Mouse (Mus musculus) naive thymus-derived CD4-positive, alpha-beta T cell, adult 2 months (primary cell): Measurements from ENCODE around the gene Tex19.1.
"Not testable (repeated sequence)": the region's sequence is repeated elsewhere in the genome, so short reads cannot be mapped to it uniquely, and the experiment has no call there.

Experiments used
- DNase-seq: peaks from one replicate; pipeline ENCODE4 v3.0.0-alpha.2; 2011; ENCODE audit warnings: low read depth

Tex19.1 gene

DNA sequence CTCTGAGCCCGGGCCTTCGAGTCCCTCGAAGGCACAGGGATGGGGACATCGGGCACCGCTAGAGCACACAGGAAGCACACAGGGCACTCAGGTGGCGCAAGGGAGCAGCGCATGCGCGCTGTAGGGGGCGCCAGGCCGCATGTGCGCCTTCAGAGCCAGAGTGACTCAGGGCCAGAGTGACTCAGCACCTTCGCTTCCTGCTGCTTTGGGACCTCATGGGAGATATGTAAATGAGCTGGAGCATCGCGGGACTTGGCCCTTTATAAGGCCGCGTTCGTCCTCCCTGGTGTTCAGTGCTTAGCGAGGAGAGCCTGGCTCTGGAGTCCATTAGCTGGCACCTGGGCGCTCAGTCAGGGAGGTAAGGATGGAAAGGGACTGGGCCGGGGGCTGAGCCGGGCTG, at the start of gene Tex19.1:
Gene Tex19.1 (plus strand): TSS at position 279 of the 400 bp plus-strand sequence.
- no peak for DNase-seq

DNA sequence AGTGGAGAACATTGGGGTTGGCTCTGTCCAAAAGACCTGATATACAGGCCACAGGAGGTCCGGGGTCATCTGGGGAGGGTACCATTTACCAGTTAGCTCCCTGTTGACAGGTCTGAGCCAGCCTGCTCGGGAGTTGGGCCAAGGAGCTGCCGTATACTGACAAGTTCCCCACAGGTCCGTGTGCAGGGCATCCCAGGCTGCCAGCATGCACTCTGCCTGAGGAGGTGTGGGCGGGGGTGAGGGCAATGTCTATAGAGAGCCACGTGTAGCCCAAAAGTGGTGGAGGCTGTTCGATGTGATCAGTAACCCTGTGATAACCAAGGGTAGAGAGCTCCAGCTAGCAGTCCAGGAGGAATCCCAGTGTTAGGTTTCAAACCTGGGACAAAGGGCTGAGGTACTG, 46.2 kb upstream of the Tex19.1 start:
- DNase-seq, result no peak

DNA sequence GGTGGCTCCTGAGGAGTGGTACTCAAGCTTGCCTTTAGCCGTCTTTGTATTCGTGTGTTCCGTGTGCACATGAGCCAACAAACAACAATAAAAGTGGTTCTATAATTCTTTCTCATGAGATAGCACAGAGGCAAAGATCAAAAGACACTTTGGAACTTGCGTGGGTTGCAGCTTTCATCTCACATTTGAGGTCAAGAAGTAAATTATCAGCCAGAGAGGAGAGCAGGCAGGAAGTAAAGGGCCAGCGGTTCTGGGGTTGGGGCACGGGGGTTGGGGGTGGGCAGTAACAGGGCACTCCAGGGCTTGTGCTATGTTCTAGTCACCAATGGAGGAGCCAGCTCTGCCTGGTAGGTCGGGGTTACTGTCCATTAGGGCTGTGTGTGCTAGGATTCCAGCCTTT, 45.3 kb upstream of the Tex19.1 start:
- no peak for DNase-seq

DNA sequence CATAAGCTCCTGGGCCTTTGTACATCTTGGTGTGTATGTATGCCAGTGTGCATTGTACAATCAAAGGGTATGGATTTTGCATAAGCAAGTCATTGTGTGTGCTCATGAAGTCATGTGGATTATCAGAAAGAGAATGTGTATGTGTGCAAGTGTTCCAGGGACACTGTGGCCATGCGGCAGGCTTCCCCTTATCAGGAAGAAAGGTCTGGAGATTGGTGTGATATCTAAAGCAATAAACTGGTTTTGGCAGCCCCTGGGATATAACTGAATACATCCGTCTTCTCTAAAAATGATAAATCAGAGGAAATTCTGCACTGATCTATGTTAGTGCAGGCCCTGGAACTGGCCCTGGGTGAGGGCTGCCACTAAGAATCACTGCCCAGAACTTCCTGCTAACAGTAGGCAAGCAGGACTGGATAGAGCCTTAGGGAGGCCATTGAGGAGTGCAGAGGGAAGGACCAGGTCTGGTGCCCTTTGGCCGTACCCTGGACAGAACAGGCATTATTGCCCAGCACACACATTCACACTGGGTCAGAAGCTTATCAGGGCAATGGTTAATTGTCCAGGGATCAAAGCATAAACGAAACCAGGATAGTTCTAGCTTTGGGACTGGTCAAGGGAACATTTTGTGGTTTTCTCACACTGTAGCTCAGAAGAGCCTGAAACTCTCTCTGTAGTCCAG, 44.7 kb upstream of the Tex19.1 start:
- no peak for DNase-seq

DNA sequence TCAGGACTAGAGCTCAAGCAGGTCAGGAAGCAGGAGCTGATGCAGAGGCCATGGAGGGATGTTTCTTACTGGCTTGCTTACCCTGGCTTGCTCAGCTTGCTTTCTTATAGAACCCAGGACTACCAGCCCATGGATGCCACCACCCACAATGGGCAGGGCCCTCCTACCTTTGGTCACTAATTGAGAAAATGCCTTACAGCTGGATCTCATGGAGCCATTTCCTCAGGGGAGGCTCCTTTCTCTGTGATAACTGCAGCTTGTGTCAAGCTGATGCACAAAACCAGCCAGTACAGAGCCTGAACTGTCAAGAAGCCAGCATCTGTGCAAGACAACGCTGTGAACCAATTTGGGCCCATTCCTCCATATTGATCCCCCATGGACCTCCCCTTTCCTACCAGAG, 38.7 kb upstream of the Tex19.1 start:
- DNase-seq, result not testable (repeated sequence)

DNA sequence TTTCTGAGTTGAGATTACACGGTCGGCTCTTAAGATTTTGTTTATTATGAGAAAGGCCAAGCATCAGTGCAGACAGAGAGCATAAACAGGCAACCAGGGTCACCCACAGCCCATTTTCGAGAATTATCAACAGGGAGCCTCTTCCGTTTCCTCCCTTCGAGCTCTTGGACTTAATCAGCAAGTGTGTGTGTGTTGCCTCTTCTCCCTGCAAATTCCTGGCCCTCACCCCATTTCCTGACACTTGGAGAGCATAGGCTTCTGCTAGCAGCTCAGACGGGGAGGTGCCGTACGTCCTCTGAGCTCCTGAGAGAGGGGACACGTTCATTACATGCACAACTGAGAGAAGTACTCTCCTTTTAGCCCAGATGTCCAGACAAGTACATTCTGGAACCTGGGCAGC, 37.9 kb upstream of the Tex19.1 start:
- no peak for DNase-seq

DNA sequence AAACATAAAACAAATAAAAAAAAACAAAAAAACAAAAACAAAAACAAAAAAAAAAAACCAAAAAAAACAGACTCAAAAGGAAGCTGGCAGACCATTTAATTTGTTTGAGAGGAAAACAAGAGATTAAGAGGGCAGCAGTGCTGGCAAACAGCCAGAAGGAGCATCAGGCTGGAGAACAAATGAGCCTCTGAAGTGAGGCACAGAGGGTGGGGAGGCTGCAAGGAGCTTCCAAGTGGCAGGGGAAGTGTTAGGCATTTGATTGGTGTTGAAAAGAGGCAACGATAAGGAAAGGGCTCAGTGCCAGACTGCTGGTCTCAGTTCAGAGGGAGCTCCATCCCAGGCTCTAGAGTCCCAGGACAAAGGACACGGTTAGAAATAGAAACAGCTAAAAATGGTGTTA, 36.0 kb upstream of the Tex19.1 start:
- no peak for DNase-seq

DNA sequence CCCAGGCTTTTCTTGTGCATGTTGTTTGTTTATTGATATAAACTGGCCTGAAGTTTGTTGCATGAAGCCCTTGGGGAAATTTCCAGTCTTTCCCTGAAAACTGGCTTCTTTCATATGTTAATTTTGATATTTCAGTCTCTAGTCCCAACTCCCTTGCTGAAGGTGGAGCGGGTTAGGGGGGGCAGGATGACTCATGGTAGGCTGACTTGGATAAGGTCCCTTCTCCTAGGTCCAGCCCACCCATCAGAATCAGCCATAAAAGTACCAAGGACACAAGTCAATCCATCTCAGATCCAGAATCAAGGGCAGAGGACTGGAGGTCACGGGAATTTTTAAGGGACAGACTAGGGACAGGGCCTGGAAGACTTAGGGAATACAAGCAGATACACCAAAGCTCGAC, 34.9 kb upstream of the Tex19.1 start:
- DNase-seq, result no peak

DNA sequence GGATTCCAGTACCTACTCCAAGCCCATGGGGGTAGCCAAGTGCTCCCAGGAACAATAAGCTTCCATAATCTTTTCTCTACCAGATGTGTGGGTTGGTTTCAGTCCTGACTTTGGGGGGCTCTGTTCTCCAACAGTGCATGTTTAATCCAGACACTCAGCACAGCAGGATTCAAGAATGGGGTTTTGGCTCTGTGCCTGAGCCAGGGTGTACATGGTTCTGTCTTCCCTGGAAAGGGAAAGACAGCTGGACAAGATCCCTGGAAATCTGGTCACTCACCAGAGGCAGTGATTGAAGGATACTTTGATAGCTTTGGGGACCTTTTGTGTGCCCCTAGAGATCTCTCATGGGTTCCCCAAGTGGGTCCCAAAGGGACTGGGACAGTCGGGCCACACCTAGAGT, 34.3 kb upstream of the Tex19.1 start:
- no peak for DNase-seq

DNA sequence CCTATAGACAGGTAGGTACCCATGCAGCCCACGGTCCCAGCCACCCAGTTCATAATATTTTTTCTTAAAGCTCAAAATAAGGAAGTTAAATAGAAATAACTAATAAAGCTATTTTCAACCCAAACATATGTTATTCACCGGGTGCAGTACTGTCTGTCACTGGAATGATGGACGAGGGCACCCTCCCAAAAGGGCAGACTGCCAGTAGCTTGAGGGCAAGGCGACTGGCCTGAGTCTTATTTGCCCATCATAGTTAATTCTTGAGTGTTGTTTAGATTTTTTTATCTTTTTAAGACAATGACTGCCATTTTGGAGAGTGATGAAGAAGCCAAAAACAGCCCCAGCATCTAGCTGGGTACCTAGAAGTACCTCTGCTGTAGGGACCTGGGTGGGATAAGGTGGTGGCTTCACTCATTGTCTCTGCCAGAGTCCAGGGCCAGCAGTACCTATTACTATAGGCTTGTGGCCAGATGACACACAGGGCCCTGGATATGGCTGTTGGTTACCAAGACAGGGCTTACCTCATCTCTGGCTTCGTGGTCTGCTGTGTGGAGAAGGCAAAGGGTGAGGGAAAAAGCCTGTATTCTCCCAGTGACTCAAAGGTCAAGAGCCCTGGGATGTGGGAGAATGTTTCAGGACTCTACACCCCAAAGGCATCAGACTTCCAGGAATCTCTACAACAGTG, 33.7 kb upstream of the Tex19.1 start:
- DNase-seq, result no peak

DNA sequence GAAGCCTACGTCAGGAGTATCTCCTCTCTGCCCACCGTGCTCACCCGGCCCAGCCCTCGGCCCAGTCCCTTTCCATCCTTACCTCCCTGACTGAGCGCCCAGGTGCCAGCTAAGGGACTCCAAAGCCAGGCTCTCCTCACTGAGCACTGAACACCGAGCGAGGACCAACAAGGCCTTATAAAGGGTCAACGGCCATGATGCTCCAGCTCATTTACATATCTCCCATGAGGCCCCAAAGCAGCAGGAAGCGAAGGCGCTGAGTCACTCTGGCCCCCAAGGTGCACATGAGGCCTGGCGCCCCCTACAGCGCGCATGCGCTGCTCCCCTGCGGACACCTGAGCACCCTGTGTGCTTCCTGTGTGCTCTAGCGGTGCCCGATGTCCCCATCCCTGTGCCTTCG, 27.8 kb upstream of the Tex19.1 start:
- DNase-seq, result no peak

DNA sequence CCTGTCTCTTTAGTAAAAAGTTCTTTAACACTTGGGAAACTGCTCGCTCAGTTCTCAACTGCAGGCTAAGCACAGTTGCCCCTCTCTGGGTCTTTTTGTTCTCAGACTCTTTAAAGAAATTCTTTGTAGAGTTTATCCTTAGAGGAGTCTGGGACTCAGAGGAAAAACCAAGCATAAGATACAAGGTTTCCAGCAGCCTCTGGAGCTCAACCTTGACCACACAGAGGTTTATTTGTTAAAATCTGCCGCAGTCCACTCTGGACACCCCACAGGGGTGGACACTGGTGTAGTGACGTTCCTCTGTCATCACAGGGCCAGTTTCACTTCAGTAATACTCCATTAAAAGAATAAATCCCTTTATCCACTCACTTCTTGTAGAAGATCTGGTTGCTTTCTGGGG, 27.4 kb upstream of the Tex19.1 start, which contains the start of gene Tex19.2:
Gene Tex19.2 (minus strand): TSS at position 101 of the 400 bp plus-strand sequence.
- no peak for DNase-seq

DNA sequence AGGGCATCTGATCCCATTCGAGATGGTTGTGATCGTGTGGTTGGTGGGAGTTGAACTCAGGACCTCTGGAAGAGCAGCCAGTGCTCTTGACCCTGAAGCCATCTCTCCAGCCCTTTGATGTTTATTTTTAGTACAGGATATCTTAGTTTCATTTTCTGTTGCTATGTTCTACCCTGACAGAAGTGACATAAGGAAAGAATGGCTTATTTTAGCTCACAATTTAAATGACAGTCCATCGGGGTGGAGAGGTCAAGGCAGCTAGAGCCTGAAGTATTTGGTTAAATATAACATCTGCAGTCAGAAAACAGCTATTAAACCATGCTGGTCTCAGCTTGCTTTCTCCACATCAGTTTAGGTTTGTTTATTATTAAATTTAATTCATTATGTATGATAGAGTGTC, 24.8 kb upstream of the Tex19.1 start:
- no peak for DNase-seq

DNA sequence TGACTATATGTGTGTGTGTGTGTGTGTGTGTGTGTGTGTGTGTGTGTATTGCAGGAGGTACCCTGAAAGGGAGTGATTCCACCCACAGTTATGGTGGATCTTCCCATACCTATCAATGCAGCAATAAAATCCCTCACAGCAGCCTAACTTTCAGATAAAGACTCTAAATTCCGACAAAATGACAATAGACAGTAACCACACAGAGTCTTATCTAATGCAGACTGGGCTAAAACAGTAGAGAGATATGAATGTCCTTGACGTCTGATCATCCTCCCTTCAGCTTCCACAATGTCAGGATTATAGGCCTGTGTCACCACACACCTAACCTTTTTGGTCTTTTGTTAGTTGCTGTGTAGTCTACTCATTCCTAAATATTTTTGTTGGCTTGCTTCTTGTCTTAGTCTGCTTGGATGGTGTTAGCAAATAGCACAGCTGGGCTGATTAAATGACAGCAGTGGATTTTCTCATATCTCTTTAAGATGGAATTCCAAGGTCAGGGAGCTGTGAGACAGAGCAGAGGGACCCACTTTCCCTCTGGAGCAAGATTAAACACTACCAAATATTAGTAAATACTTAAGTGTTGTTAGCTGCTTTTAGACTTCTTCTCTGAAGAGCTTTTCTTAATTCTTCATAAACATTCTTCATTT, 23.8 kb upstream of the Tex19.1 start:
- no peak for DNase-seq

DNA sequence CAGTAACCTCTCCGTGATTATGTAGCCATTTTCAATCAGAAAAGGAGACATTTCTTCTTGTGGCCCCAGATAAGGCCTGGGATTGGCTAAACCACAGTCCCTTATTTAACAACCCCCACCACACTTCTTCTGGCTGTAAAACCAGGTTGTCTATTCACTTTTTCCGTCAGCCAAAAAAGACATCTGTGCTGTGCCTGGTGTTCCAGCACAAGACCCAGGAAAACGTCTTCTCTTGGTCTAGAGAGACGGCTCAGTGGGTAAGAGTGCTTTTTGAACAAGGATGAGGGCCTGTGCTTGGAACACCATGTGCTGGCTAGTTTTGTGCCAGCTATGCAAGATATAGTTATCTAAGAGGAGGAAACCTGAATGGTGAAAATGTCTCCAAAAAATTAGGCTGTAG, 22.5 kb upstream of the Tex19.1 start:
- no peak for DNase-seq

DNA sequence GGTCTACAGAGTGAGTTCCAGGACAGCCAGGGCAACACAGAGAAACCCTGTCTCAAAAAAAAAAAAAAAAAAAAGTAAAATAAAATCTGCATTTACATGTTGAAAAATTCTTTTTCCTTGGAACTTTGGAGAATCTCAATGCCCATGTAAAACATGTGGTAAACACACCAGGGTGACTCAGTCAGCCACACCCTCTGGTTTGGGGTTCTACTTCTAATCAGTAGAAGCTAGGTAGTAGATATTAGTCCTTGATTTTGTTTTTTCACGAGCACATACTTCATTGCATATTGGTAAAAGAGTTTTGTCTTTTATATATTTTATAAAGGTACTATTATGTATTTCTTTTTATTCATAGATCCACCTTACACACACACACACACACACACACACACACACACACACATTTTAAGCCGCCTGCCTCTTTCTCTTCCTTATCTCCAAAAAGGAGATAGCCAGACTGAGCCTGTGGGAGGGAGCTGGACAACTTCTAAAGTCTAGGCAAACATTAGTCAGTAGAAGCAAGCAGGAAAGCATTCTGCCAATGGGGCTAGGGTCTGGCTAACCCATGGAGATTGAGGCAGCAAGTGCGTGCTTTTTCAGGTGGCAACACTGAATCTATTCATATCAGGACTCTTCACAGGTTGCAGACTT, 20.3 kb upstream of the Tex19.1 start:
- no peak for DNase-seq

DNA sequence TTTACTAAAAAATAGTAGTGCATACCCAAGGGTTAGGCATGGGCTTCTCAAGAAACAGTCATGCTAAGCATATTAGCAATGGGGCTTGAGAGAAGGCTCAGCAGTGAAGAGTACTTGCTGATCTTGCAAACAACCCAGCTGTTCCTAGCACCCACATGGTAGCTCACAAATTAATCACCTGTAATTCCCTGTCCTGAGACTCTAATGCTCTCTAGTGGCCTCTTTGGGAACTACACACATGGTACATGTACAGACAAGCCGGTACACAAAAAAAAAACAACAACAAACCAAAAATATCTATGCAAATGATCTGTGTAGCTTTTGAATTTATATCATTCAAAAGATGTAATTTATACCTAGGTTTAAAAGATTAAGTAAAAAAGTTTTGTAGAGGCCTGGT, 19.5 kb upstream of the Tex19.1 start:
- peak; percentile 38 for DNase-seq

DNA sequence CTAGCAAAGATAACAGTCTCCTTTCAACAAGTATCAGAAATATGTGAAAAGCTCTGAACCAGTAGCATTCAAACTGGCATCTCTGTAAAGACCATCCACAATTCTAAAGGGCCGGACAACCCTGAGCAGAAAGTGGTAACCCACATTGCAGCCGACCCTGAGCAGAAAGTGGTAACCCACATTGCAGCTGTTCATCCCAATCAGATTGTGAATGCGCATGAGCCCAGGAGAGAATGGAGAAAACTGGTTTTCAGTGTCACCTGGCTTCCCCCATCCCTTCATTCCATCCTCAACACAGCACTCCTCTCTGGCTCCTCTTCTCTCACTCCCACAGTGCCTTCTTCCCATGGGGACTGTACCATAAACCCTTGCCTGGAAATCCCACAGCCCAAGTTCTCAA, 18.5 kb upstream of the Tex19.1 start:
- DNase-seq, result no peak

DNA sequence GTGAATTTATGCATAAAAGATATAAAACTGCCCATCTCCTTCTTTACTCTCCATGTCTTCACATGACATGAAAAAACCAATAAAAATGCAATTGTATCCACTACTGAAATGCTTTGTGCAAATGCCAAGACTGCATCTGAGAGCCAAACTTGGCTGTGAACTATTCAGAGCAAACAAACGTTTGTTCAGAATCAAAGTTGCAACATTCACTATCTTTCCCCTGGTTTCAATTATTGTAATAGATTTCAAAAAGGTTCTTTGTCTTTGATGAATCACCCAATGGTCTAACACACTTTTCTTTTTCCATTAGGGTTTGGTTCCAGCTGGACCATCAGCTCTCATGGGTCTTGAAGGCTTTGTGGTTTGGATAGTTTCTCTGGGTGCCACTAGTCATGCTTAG, 16.3 kb upstream of the Tex19.1 start:
- DNase-seq, result no peak

DNA sequence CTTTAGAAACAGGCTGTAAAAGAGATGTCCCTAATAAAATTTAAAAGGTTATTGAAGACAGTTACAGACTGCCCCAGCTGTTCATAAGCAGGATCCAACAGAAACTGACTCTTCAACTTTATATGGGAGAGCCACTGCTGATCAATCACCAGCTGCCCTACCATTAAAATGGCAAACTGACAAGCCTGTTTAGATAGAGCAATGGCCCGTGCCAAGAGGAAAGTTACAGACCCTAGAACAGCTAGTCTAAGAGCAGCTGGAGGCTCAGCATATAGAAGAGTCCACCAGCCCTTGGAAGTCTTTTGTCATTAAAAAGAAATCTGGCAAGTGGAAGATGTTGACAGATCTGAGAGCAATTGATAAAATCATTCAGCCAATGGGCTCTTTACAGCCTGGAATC, 11.3 kb upstream of the Tex19.1 start:
- no peak for DNase-seq

DNA sequence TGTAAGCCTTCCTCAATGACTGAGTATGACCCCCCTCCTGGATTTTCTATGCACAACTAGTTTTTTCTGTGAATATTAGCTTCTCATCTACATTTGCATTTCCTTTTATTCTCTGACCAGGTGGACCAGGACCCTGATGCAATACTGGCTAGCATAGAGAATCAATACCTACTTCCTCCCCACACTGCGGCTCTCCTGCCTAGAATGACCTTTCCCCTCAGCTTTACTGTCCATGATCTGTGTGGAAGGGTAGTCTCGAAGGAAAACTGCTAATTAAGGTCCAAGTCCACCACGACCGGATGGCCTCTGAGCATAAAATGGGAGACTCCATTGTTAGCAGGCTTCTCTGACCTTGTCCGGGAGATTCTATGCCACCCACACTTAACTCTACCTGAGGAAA, 8.3 kb upstream of the Tex19.1 start:
- no peak for DNase-seq

DNA sequence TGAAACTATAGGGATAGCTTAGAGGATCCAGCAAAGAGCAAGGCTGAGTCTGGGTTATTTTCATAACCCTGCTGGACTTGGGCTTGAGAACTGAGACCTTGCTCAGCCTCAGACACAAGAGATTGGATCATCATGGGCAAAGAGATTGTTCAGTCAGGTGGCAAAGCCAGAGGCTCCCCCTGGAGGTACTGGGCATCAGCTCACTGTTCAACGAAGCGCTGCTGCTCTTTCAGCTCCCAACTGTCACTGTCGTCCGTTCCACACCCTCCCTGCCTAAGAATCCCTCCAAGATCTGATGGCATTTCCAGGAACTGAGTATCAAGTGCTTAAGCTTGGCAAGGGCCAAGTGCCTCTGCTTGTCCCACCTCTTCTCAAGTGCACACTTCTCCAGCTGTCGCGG, 7.2 kb upstream of the Tex19.1 start:
- DNase-seq, result no peak
